Mouse (Mus musculus) MEL (cell line): Measurements from ENCODE around the gene Shisa6. TPM values are rescaled to one million over a fixed set of nuclear protein-coding genes. Genes with fewer than 3 reads are reported as not detected.

Source experiments
- DNase-seq: peaks from one replicate; pipeline ENCODE4 v3.0.0; 2011; ENCODE audit warnings: low read depth, low spot score
- H3K27ac ChIP-seq: 2 replicates; pipeline ENCODE4 v1.5.1; 2012; ENCODE audit warnings: low read depth, mild to moderate bottlenecking, control low read depth, low read length, moderate library complexity; ENCODE audit not compliant: control insufficient read depth
- H3K27me3 ChIP-seq, 2 experiments: fragments of 150-350 bp in 1 of 2; sonication (generic) in 1 of 2; 2 replicates each; pipeline ENCODE4 v1.6.1; 2012; ENCODE audit warnings: low read length in 2 of 2, mild to moderate bottlenecking in 2 of 2, improper control_type of control experiment in 1 of 2, moderate library complexity in 1 of 2; ENCODE audit not compliant: insufficient read depth in 2 of 2, control insufficient read depth in 1 of 2
- H3K36me3 ChIP-seq, 2 experiments: 2 replicates each; pipeline ENCODE4 v1.6.1; 2012 to 2014; ENCODE audit warnings: low read length in 2 of 2, improper control_type of control experiment in 1 of 2, inconsistent platforms in 1 of 2, mild to moderate bottlenecking in 1 of 2; ENCODE audit not compliant: insufficient read depth in 2 of 2, control insufficient read depth in 1 of 2
- H3K4me1 ChIP-seq, 2 experiments: fragments of 150-350 bp in 1 of 2; sonication (generic) in 1 of 2; 2 replicates each; pipeline ENCODE4 v1.6.1; 2012; ENCODE audit warnings: low read length in 2 of 2, improper control_type of control experiment in 1 of 2, mild to moderate bottlenecking in 1 of 2; ENCODE audit not compliant: insufficient read depth in 2 of 2, control insufficient read depth in 1 of 2
- H3K4me3 ChIP-seq, 2 experiments: fragments of 150-350 bp in 1 of 2; sonication (generic) in 1 of 2; 2 replicates each; pipeline ENCODE4 v1.5.1; 2012; ENCODE audit warnings: low read depth in 2 of 2, low read length in 2 of 2, mild to moderate bottlenecking in 2 of 2, moderate library complexity in 2 of 2, control low read depth in 1 of 2, improper control_type of control experiment in 1 of 2; ENCODE audit not compliant: control insufficient read depth in 1 of 2, insufficient read depth in 1 of 2
- H3K79me2 ChIP-seq: 2 replicates; pipeline ENCODE4 v1.6.1; 2012; ENCODE audit warnings: mild to moderate bottlenecking, low read length, moderate library complexity; ENCODE audit not compliant: control insufficient read depth, poor library complexity, insufficient read depth
- H3K9ac ChIP-seq: 2 replicates; pipeline ENCODE4 v1.6.1; 2012; ENCODE audit warnings: low read depth, mild to moderate bottlenecking, control low read depth, low read length, moderate library complexity; ENCODE audit not compliant: control insufficient read depth, poor library complexity, severe bottlenecking
- H3K9me3 ChIP-seq: fragments of 150-350 bp; sonication (generic); replicated peaks from 2 replicates; pipeline ENCODE4 v1.6.1; 2012; ENCODE audit warnings: mild to moderate bottlenecking, low read length, improper control_type of control experiment, moderate library complexity; ENCODE audit not compliant: insufficient read depth
- CHD1 ChIP-seq: IDR thresholded peaks from 2 replicates; pipeline ENCODE4 v1.6.1; 2012; ENCODE audit warnings: low read depth, mild to moderate bottlenecking, inconsistent platforms, low read length, improper control_type of control experiment
- CTCF ChIP-seq, 3 experiments: IDR thresholded peaks in 2 of 3; conservative IDR thresholded peaks in 1 of 3; 2 replicates each; pipeline ENCODE4 v1.5.1; 2011 to 2012; ENCODE audit warnings: low read length in 3 of 3, low read depth in 2 of 3, mild to moderate bottlenecking in 2 of 3, improper control_type of control experiment in 1 of 3, inconsistent platforms in 1 of 3, mixed read lengths in 1 of 3, moderate library complexity in 1 of 3; ENCODE audit not compliant: control insufficient read depth in 1 of 3, insufficient read depth in 1 of 3, poor library complexity in 1 of 3, severe bottlenecking in 1 of 3
- E2F4 ChIP-seq: IDR thresholded peaks from 2 replicates; pipeline ENCODE4 v1.6.1; 2011; ENCODE audit warnings: low read depth, low read length, improper control_type of control experiment, borderline replicate concordance
- ELF1 ChIP-seq: IDR thresholded peaks from 2 replicates; pipeline ENCODE4 v1.6.1; 2014; ENCODE audit warnings: low read depth, mild to moderate bottlenecking, inconsistent platforms, low read length, improper control_type of control experiment, moderate library complexity
- ETS1 ChIP-seq: IDR thresholded peaks from 2 replicates; pipeline ENCODE4 v1.6.1; 2012; ENCODE audit warnings: low read depth, mild to moderate bottlenecking, inconsistent platforms, low read length, improper control_type of control experiment, moderate library complexity
- GABPA ChIP-seq: IDR thresholded peaks from 2 replicates; pipeline ENCODE4 v1.6.1; 2012; ENCODE audit warnings: low read depth, mild to moderate bottlenecking, inconsistent platforms, low read length, improper control_type of control experiment, moderate library complexity
- GATA1 ChIP-seq: IDR thresholded peaks from 2 replicates; pipeline ENCODE4 v1.6.1; 2011; ENCODE audit warnings: low read depth, low read length, improper control_type of control experiment
- HCFC1 ChIP-seq: IDR thresholded peaks from 2 replicates; pipeline ENCODE4 v1.6.1; 2012; ENCODE audit warnings: low read depth, mild to moderate bottlenecking, inconsistent platforms, low read length, improper control_type of control experiment, moderate library complexity
- KAT2A ChIP-seq: conservative IDR thresholded peaks from 2 replicates; pipeline ENCODE4 v1.6.1; 2012; ENCODE audit warnings: low read depth, low read length, improper control_type of control experiment, inconsistent platforms
- MAFK ChIP-seq: IDR thresholded peaks from 2 replicates; pipeline ENCODE4 v1.6.1; 2011; ENCODE audit warnings: low read depth, mild to moderate bottlenecking, low read length, improper control_type of control experiment, borderline replicate concordance
- MAX ChIP-seq: IDR thresholded peaks from 2 replicates; pipeline ENCODE4 v1.6.1; 2011; ENCODE audit warnings: low read length, improper control_type of control experiment
- MAZ ChIP-seq: IDR thresholded peaks from 2 replicates; pipeline ENCODE4 v1.6.1; 2012; ENCODE audit warnings: low read depth, mild to moderate bottlenecking, inconsistent platforms, low read length, improper control_type of control experiment
- MEF2A ChIP-seq: IDR thresholded peaks from 2 replicates; pipeline ENCODE4 v1.6.1; 2014; ENCODE audit warnings: low read depth, mild to moderate bottlenecking, inconsistent platforms, low read length, improper control_type of control experiment; ENCODE audit not compliant: poor library complexity, insufficient replicate concordance, severe bottlenecking; ENCODE audit errors: extremely low read depth
- MYB ChIP-seq: IDR thresholded peaks from 2 replicates; pipeline ENCODE4 v1.6.1; 2011; ENCODE audit warnings: mild to moderate bottlenecking, low read depth, low read length, improper control_type of control experiment
- NELFE ChIP-seq: IDR thresholded peaks from 2 replicates; pipeline ENCODE4 v1.6.1; 2011; ENCODE audit warnings: low read depth, low read length, improper control_type of control experiment
- NRF1 ChIP-seq: IDR thresholded peaks from 2 replicates; pipeline ENCODE4 v1.6.1; 2014; ENCODE audit warnings: low read depth, mild to moderate bottlenecking, inconsistent platforms, low read length, improper control_type of control experiment, moderate library complexity; ENCODE audit not compliant: poor library complexity, insufficient read depth, severe bottlenecking
- POLR2AphosphoS2 ChIP-seq: IDR thresholded peaks from 2 replicates; pipeline ENCODE4 v1.6.1; 2011; ENCODE audit warnings: low read length, improper control_type of control experiment
- POLR2AphosphoS5 ChIP-seq: IDR thresholded peaks from 2 replicates; pipeline ENCODE4 v1.6.1; 2012; ENCODE audit warnings: low read depth, borderline replicate concordance, mild to moderate bottlenecking, inconsistent platforms, low read length, moderate library complexity, mixed read lengths
- RCOR1 ChIP-seq: IDR thresholded peaks from 2 replicates; pipeline ENCODE4 v1.6.1; 2012; ENCODE audit warnings: low read depth, mild to moderate bottlenecking, inconsistent platforms, low read length, improper control_type of control experiment
- TBP ChIP-seq: IDR thresholded peaks from 2 replicates; pipeline ENCODE4 v1.8.0; 2011; ENCODE audit warnings: low read depth, low read length, improper control_type of control experiment
- USF1 ChIP-seq: IDR thresholded peaks from 2 replicates; pipeline ENCODE4 v1.6.1; 2014; ENCODE audit warnings: low read depth, mild to moderate bottlenecking, inconsistent platforms, low read length, improper control_type of control experiment, moderate library complexity
- ZKSCAN1 ChIP-seq: IDR thresholded peaks from 2 replicates; pipeline ENCODE4 v1.6.1; 2012; ENCODE audit warnings: low read depth, mild to moderate bottlenecking, inconsistent platforms, low read length, improper control_type of control experiment, moderate library complexity
- ZMIZ1 ChIP-seq: IDR thresholded peaks from 2 replicates; pipeline ENCODE4 v1.6.1; 2012; ENCODE audit warnings: low read depth, mild to moderate bottlenecking, inconsistent platforms, low read length, improper control_type of control experiment, moderate library complexity
- ZNF384 ChIP-seq: IDR thresholded peaks from 2 replicates; pipeline ENCODE4 v1.6.1; 2012; ENCODE audit warnings: low read depth, mild to moderate bottlenecking, inconsistent platforms, low read length, improper control_type of control experiment
- polyA plus RNA-seq, 2 experiments: library from polyadenylated mRNA; stranded (reverse) in 1 of 2; unstranded in 1 of 2; fragments of >175 nt in 1 of 2; fragments of >200 nt in 1 of 2; gene quantifications; 2 replicates each; pipeline versions ENCODE4 v1.2.1 to v1.2.4; 2012; ENCODE audit warnings: low replicate concordance in 2 of 2, low read depth in 1 of 2; ENCODE audit not compliant: insufficient read length in 2 of 2, insufficient read depth in 1 of 2, missing spikeins in 1 of 2
- total RNA-seq: library from RNA; depleted of rRNA; stranded (reverse); fragments of 300-350 nt; gene quantifications from 2 replicates; pipeline ENCODE4 v1.2.3, GENCODE M21; 2012

Shisa6 gene
- total and polyA plus RNA-seq, 3 experiments = not detected

DNA sequence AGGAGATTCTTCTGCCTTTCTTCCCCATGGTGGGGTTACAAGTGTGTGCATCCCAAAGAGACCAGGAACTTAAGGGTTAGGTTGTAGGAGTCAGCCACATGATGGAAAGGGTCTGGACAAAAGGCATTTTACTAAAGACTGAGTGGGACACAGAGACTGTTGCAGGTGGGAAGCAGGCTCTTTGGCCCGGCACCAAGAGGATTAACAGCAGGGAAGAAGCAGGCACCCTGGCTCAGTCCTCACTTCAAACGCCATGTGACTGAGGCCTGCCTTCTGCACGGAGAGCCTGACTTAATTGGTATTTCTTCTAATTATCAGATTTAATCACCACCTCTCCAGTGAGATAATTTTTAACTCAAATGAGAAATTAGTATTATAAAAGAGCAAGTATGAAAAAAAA lies 258.7 kb downstream of the Shisa6 start:
- no peaks in the 10 kb centered on the region for H3K79me2 ChIP-seq
- no peaks in the 10 kb centered on the region for H3K27me3 ChIP-seq
- no peak overlapping the region for H3K27ac ChIP-seq
- no peak overlapping the region for H3K9ac ChIP-seq
- DNase-seq = no peak
- H3K9me3 ChIP-seq = no peaks in the 10 kb centered on the region
- H3K4me1 ChIP-seq = no peaks in the 10 kb centered on the region
- H3K36me3 ChIP-seq = no peaks in the 10 kb centered on the region
- H3K4me3 ChIP-seq = no peak overlapping the region
- TF ChIP-seq MYB = no peak
- TF ChIP-seq HCFC1 = no peak
- no peak for TF ChIP-seq ETS1
- TF ChIP-seq MAFK = no peak
- no peak for TF ChIP-seq TBP
- no peak for TF ChIP-seq MEF2A
- TF ChIP-seq GABPA = no peak
- TF ChIP-seq MAX = no peak
- no peak for TF ChIP-seq GATA1

GRCm38 (mm10) chr11:66265336-66265990 lies 260.3 kb downstream of the Shisa6 start:
- Histone ChIP-seq H3K9ac (no peak overlapping the region), H3K4me1 (no peaks in the 10 kb centered on the region)
- TF ChIP-seq MAZ = no peak
- TF ChIP-seq NELFE = no peak
- TF ChIP-seq KAT2A = no peak
- TF ChIP-seq ZMIZ1 = no peak
- TF ChIP-seq E2F4 = no peak
- TF ChIP-seq TBP = no peak
- no peak for TF ChIP-seq HCFC1
- no peak for TF ChIP-seq GATA1
- no peak for TF ChIP-seq CTCF (IDR thresholded peaks at IDR 0.05 in 2 of 3, conservative IDR thresholded peaks at IDR 0.05 in 1 of 3; ENCODE audit: control insufficient read depth in 1 of 3, insufficient read depth in 1 of 3, low read depth in 2 of 3, low read length in 3 of 3, poor library complexity in 1 of 3, severe bottlenecking in 1 of 3)
- TF ChIP-seq ELF1 = no peak
- TF ChIP-seq ZNF384 = no peak
- no peak for TF ChIP-seq NRF1
- no peak for TF ChIP-seq USF1
- TF ChIP-seq POLR2AphosphoS2 = no peak
- no peak for TF ChIP-seq RCOR1
- TF ChIP-seq ZKSCAN1 = no peak
- TF ChIP-seq POLR2AphosphoS5 = no peak
- TF ChIP-seq CHD1 = no peak

More at GRCm38 (mm10) chr11:66265336-66265990, 260.3 kb downstream of the Shisa6 start:
- Histone ChIP-seq H3K9me3 (no peaks in the 10 kb centered on the region), H3K27ac (no peak overlapping the region), H3K27me3 (no peaks in the 10 kb centered on the region), H3K79me2 (no peaks in the 10 kb centered on the region), H3K4me3 (no peak overlapping the region), H3K36me3 (no peaks in the 10 kb centered on the region)
- no peak for DNase-seq
